Mouse (Mus musculus): Measurements from ENCODE around the gene Cmtm6.
A peak's percentile ranks its signal among the peaks of the same experiment; 100 is the strongest.

Gene Cmtm6

GRCm38 (mm10) chr9:114770224-114770623 lies 39.3 kb downstream of the Cmtm6 start:
- DNase-seq (ENCODE audit: low read depth, low spot score), result no peak

GRCm38 (mm10) chr9:114771565-114771964 lies 40.6 kb downstream of the Cmtm6 start:
- DNase-seq (ENCODE audit: low read depth, low spot score), result no peak

GRCm38 (mm10) chr9:114774629-114775028 lies 43.7 kb downstream of the Cmtm6 start:
- no peak for DNase-seq (ENCODE audit: low read depth, low spot score)

- peak; percentile 71 for DNase-seq (ENCODE audit: low read depth, low spot score)
Observed at GRCm38 (mm10) chr9:114775272-114775671, 44.4 kb downstream of the Cmtm6 start.

- no peak for DNase-seq (ENCODE audit: low read depth, low spot score)
Observed at GRCm38 (mm10) chr9:114776361-114776760, 45.4 kb downstream of the Cmtm6 start.

- no peak for DNase-seq (ENCODE audit: low read depth, low spot score)
Observed at GRCm38 (mm10) chr9:114777178-114778046, 46.5 kb downstream of the Cmtm6 start.

- no peak for DNase-seq (ENCODE audit: low read depth, low spot score)
Observed at GRCm38 (mm10) chr9:114778047-114778390, 47.1 kb downstream of the Cmtm6 start.

GRCm38 (mm10) chr9:114778877-114779276 lies 48.0 kb downstream of the Cmtm6 start:
- no peak for DNase-seq (ENCODE audit: low read depth, low spot score)

- no peak for DNase-seq (ENCODE audit: low read depth, low spot score)
Observed at GRCm38 (mm10) chr9:114779984-114780745, 49.2 kb downstream of the Cmtm6 start.

- DNase-seq (ENCODE audit: low read depth, low spot score), result no peak
Observed at GRCm38 (mm10) chr9:114780746-114781525, 50.0 kb downstream of the Cmtm6 start.

GRCm38 (mm10) chr9:114781526-114782212 lies 50.8 kb downstream of the Cmtm6 start, which contains the start of gene Cmtm7:
Gene Cmtm7 (minus strand): TSS chr9:114781856.
- peak; percentile 52 for DNase-seq (ENCODE audit: low read depth, low spot score)

GRCm38 (mm10) chr9:114785432-114786125 lies 54.7 kb downstream of the Cmtm6 start:
- DNase-seq (ENCODE audit: low read depth, low spot score), result no peak

- no peak for DNase-seq (ENCODE audit: low read depth, low spot score)
Observed at GRCm38 (mm10) chr9:114787134-114787533, 56.2 kb downstream of the Cmtm6 start.

GRCm38 (mm10) chr9:114787716-114788115 lies 56.8 kb downstream of the Cmtm6 start:
- no peak for DNase-seq (ENCODE audit: low read depth, low spot score)

GRCm38 (mm10) chr9:114788697-114789096 lies 57.8 kb downstream of the Cmtm6 start:
- DNase-seq (ENCODE audit: low read depth, low spot score), result no peak

GRCm38 (mm10) chr9:114789557-114789956 lies 58.6 kb downstream of the Cmtm6 start:
- no peak for DNase-seq (ENCODE audit: low read depth, low spot score)

GRCm38 (mm10) chr9:114789989-114790388 lies 59.1 kb downstream of the Cmtm6 start:
- no peak for DNase-seq (ENCODE audit: low read depth, low spot score)

GRCm38 (mm10) chr9:114793764-114794295 lies 62.9 kb downstream of the Cmtm6 start:
- no peak for DNase-seq (ENCODE audit: low read depth, low spot score)

- DNase-seq (ENCODE audit: low read depth, low spot score), result no peak
Observed at GRCm38 (mm10) chr9:114794491-114794890, 63.6 kb downstream of the Cmtm6 start.

- no peak for DNase-seq (ENCODE audit: low read depth, low spot score)
Observed at GRCm38 (mm10) chr9:114796473-114797050, 65.6 kb downstream of the Cmtm6 start.
